Mouse (Mus musculus) thymus, postnatal 4 days (tissue): Measurements from ENCODE around the gene Rgs10.

ENCODE experiments used
- DNase-seq: peaks from one replicate; pipeline ENCODE4 v3.0.0; 2021

The Rgs10 gene

GRCm38 (mm10) chr7:128408265-128408664 is 10.3 kb downstream of the Rgs10 start:
- DNase-seq: peak; percentile 63

DNA sequence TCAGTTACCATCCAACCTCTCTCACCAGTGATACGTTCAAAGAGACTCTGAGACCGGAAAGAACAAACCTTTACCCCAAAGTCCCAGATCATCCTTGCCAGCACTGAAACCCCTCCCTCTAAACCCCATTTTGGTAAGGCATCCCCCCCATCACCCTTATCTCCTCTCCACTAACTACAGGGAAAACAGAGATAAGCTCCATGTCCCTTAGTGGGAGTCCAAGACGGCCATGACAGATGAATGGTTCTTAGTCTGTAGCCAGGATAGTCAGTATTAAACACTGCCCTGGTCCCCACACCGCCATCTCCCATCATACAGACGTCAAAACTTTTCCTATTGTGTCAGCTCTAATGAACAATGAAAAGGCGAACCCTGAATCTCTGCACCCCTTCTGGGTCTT is 14.6 kb downstream of the Rgs10 start:
- peak; percentile 5 for DNase-seq

- DNase-seq: no peak
Observed at GRCm38 (mm10) chr7:128403586-128403985, 15.0 kb downstream of the Rgs10 start.

DNA sequence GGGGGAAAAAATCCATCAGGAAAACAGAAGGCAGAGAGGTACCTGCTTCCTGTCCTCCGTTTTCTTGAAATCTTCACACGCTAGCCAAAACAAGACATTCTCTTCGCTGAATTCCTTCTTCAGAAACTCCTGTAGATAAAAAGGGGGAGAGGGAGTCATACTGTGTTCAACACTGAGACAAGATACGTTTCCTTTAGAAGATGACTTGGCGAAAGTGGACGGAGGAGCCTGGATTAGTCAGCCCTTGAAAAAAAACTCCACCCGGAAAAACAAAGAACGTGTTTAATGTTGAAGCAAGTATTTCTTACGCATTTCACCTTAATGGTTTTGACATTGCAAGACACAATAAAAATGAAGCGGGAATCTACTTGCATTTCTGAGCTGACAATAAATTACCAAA is 15.4 kb downstream of the Rgs10 start:
- DNase-seq: no peak

GRCm38 (mm10) chr7:128402577-128402976 is 16.0 kb downstream of the Rgs10 start:
- no peak for DNase-seq

- peak; percentile 72 for DNase-seq
Observed at GRCm38 (mm10) chr7:128398664-128399063, 19.9 kb downstream of the Rgs10 start.

GRCm38 (mm10) chr7:128397066-128397465 is 21.5 kb downstream of the Rgs10 start:
- no peak for DNase-seq

- no peak for DNase-seq
Observed at GRCm38 (mm10) chr7:128393756-128394155, 24.8 kb downstream of the Rgs10 start.

GRCm38 (mm10) chr7:128392972-128393314 is 25.6 kb downstream of the Rgs10 start:
- peak; percentile 66 for DNase-seq

GRCm38 (mm10) chr7:128392071-128392971 is 26.2 kb downstream of the Rgs10 start:
- DNase-seq: peak; percentile 82

DNA sequence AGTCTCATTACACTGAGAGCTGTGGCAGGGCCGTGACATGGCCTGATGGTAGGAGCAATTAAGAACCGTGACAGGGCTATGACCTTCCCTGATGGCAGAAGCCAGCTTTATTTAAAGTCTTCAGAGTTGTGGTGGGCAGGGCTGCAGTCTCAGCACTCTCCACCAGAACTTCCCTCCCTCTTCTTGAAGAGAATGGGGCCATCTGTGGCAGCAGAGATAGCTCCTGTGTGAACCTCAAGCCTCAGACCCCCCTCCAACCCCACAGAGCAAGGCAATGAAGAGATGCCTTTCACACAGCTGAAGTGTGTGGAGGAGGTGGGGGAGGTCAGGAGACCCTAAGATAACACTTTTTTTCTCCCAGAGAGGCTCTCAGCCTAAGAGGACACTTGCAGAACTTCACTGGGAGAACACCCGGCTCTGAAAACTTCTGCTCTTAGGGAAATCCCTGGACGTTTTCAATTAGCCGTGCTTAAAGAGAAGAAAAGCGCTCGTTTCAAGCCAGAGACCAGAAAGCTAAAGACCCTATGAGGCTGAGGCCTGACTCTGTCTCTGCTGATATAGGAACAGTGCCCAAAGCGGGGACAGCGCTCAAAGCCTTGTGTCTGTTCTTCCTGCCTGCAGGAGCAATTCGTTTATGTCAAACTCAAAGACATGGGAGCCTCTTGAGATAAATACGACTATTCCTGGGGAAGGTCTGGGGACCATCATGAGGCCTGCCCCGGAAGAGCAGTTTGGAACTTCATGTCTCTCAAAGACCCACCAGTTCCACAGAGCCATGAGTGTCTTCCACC is 27.1 kb downstream of the Rgs10 start:
- peak; percentile 69 for DNase-seq

- DNase-seq: no peak
Observed at GRCm38 (mm10) chr7:128388968-128389367, 29.6 kb downstream of the Rgs10 start.

DNA sequence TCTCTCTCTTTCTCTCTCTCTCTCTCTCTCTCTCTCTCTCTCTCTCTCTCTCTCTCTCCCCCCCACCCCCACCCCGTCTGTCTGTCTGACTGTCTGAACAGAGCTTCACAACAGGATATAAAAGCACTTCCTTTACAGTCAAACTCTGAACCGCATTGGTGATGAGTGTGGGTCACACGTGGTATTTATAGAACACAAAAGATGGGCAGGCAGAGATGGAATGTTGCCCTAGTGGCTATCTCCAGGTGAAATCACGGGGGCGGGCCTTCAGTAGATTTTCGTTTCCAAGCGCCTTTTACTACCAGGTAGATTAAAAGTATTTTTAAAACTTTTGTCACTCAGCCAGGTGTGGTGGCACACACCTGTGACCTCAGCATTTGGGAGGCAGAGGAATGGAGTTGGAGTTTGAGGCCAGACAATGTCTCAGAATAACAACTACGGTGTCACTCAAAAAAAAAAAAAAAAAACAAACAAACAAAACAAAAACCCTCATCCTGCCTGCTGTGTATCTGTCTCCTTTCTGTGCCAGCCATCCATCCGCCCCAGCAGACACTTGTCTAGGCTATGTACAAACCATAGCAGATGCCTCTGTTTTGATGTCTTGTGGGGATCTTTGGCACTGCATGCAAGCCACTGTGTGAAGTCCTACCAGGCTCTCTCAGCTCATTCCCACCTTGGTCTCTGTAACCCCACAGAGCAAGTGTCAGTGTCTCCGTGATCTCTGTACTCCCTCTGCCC is 34.7 kb downstream of the Rgs10 start:
- DNase-seq: peak; percentile 69

GRCm38 (mm10) chr7:128383189-128383725 is 35.3 kb downstream of the Rgs10 start:
- peak; percentile 57 for DNase-seq

GRCm38 (mm10) chr7:128382527-128382860 is 36.1 kb downstream of the Rgs10 start:
- DNase-seq: no peak

GRCm38 (mm10) chr7:128381811-128382526 is 36.6 kb downstream of the Rgs10 start:
- DNase-seq: peak; percentile 68

- DNase-seq: peak; percentile 17
Observed at GRCm38 (mm10) chr7:128381001-128381400, 37.6 kb downstream of the Rgs10 start.

DNA sequence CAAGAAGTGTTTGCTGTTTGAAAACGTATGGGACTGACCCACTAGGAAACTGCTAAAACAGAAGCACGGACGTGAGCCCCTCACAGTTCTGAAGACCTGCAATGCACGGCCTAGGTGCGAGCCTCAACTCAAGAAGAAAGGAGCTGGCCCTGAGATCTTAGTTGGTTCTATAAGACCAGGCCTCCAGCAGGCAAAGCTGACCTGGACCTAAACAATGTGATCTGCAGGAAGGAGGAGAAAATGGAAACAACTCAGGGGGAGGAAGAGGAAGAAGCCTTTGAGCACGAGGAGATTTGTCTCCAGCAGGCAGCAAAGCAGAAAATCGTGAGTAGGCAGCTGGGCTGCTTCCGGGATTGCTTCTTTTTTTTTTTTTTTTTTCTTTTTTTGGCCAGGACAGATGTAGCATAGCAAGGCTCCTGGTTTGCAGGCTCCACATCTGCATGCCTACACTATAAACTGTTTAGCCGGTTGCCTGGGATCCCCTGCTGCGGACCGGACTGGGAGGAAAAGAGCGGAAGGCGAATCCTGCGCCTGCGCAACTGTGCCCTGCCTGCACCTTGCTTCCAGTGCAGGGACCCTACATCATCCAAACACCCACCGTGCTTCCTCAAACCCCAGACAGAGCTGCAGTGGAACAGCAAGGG is 39.3 kb downstream of the Rgs10 start:
- peak; percentile 63 for DNase-seq

- DNase-seq: peak; percentile 59
Observed at GRCm38 (mm10) chr7:128376206-128376701, 42.3 kb downstream of the Rgs10 start.

DNA sequence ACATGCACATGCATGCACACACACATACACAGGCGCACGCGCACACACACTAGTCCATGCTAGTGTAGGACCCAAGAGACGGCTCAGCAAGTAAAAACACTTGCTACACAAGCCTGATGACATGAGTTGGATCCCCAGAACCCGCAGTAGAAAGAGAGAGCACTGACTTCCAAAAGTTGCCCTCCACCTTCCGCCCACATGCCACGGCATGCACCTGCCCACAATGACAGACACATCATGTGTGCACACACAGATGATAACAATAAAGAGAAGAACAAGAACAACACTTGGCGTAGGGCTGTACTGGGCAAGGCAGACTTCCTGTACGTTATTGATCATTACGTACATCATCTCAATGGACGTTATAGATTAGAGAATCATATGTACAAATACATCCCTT is 44.4 kb downstream of the Rgs10 start:
- DNase-seq: peak; percentile 67

DNA sequence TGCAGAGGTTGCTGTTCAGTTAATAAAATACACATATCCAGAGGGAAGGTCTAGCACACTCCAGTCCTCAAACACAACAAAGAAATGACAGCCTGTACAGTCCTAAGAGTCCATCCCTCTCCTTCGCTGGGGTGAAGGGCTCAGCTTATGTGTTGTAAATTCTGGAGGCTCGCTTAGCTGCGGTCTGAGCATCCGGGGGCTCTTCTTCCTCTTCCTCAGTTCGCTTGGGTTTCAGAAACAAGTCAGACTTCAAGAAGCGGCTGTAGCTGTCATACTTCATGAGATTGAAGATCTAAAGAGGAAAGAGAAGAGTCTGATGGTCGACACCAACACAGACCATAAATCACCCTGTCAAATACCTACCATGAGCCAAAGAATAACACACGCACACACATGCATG is 44.8 kb downstream of the Rgs10 start:
- peak; percentile 52 for DNase-seq

GRCm38 (mm10) chr7:128372331-128372730 is 46.2 kb downstream of the Rgs10 start:
- DNase-seq: peak; percentile 84
